Mouse (Mus musculus) fat pad, adult 2 months (tissue): Measurements from ENCODE around the gene Homer3.

ENCODE experiments used
- DNase-seq: peaks from one replicate; pipeline ENCODE4 v3.0.0-alpha.2; 2011; ENCODE audit warnings: low read depth, low spot score; ENCODE audit errors: extremely low read depth

The Homer3 gene

GRCm38 (mm10) chr8:70282603-70283135 is at the start of gene Homer3:
Gene Homer3 (plus strand): TSS chr8:70282827.
- peak; percentile 18 for DNase-seq

GRCm38 (mm10) chr8:70233606-70234005 is 49.0 kb upstream of the Homer3 start:
- DNase-seq, result no peak

- no peak for DNase-seq
Observed at GRCm38 (mm10) chr8:70234080-70234780, 48.4 kb upstream of the Homer3 start, which contains the start of the genes Sugp2 and Armc6. Gene Sugp2 (plus strand): TSS chr8:70234226. Gene Armc6 (minus strand): TSS chr8:70234466.

- no peak for DNase-seq
Observed at GRCm38 (mm10) chr8:70234781-70235128, 47.9 kb upstream of the Homer3 start.

GRCm38 (mm10) chr8:70237842-70238241 is 44.8 kb upstream of the Homer3 start:
- DNase-seq, result no peak

GRCm38 (mm10) chr8:70240642-70241041 is 42.0 kb upstream of the Homer3 start:
- DNase-seq, result no peak

GRCm38 (mm10) chr8:70246622-70247021 is 36.0 kb upstream of the Homer3 start:
- DNase-seq, result no peak

- no peak for DNase-seq
Observed at GRCm38 (mm10) chr8:70247841-70248240, 34.8 kb upstream of the Homer3 start.

GRCm38 (mm10) chr8:70254628-70255027 is 28.0 kb upstream of the Homer3 start:
- DNase-seq, result no peak

- DNase-seq, result no peak
Observed at GRCm38 (mm10) chr8:70257456-70257855, 25.2 kb upstream of the Homer3 start.

GRCm38 (mm10) chr8:70258600-70258999 is 24.0 kb upstream of the Homer3 start:
- no peak for DNase-seq

GRCm38 (mm10) chr8:70259043-70259442 is 23.6 kb upstream of the Homer3 start:
- DNase-seq, result no peak

GRCm38 (mm10) chr8:70267674-70268073 is 15.0 kb upstream of the Homer3 start:
- no peak for DNase-seq

GRCm38 (mm10) chr8:70268311-70268710 is 14.3 kb upstream of the Homer3 start:
- DNase-seq, result no peak

- no peak for DNase-seq
Observed at GRCm38 (mm10) chr8:70268799-70269565, 13.6 kb upstream of the Homer3 start.

GRCm38 (mm10) chr8:70272949-70273348 is 9.7 kb upstream of the Homer3 start:
- no peak for DNase-seq

GRCm38 (mm10) chr8:70274350-70274749 is 8.3 kb upstream of the Homer3 start:
- DNase-seq, result no peak

- no peak for DNase-seq
Observed at GRCm38 (mm10) chr8:70276476-70276875, 6.2 kb upstream of the Homer3 start.

GRCm38 (mm10) chr8:70278175-70278574 is 4.5 kb upstream of the Homer3 start:
- DNase-seq, result no peak

- DNase-seq, result no peak
Observed at GRCm38 (mm10) chr8:70279266-70279665, 3.4 kb upstream of the Homer3 start.

- no peak for DNase-seq
Observed at GRCm38 (mm10) chr8:70281001-70281400, 1.6 kb upstream of the Homer3 start.
